Mouse (Mus musculus) liver, embryonic 15.5 days (tissue): Measurements from ENCODE around the gene Ms4a14. TPM values are rescaled to one million over a fixed set of nuclear protein-coding genes. Genes with fewer than 3 reads are reported as not detected.
"Not testable (repeated sequence)": the region's sequence is repeated elsewhere in the genome, so short reads cannot be mapped to it uniquely, and the experiment has no call there.

Experiments
- ATAC-seq: fragments of 200-750 bp; cut with Nextera tagmentation; 2 replicates; pipeline ENCODE4 v1.8.0; 2017; ENCODE audit warnings: moderate number of reproducible peaks, mild to moderate bottlenecking, moderate library complexity; ENCODE audit not compliant: insufficient read depth
- H3K27ac ChIP-seq: fragments of 300-500 bp; sonication (generic); replicated peaks from 2 replicates; pipeline ENCODE4 v1.5.1; 2015; ENCODE audit warnings: mild to moderate bottlenecking, inconsistent platforms
- H3K27me3 ChIP-seq: fragments of 300-500 bp; sonication (generic); 2 replicates; pipeline ENCODE4 v1.6.1; 2015; ENCODE audit warnings: mild to moderate bottlenecking, inconsistent platforms
- H3K36me3 ChIP-seq: fragments of 300-500 bp; sonication (generic); replicated peaks from 2 replicates; pipeline ENCODE4 v1.6.1; 2015; ENCODE audit warnings: moderate library complexity, mild to moderate bottlenecking, inconsistent platforms
- H3K4me1 ChIP-seq: fragments of 300-500 bp; sonication (generic); replicated peaks from 2 replicates; pipeline ENCODE4 v1.6.1; 2015; ENCODE audit warnings: inconsistent platforms
- H3K4me2 ChIP-seq: fragments of 300-500 bp; sonication (generic); 2 replicates; pipeline ENCODE4 v1.6.1; 2015; ENCODE audit warnings: moderate library complexity, mild to moderate bottlenecking, inconsistent platforms
- H3K4me3 ChIP-seq: fragments of 300-500 bp; sonication (generic); replicated peaks from 2 replicates; pipeline ENCODE4 v1.5.1; 2015; ENCODE audit warnings: mild to moderate bottlenecking, inconsistent platforms
- H3K9ac ChIP-seq: fragments of 300-500 bp; sonication (generic); 2 replicates; pipeline ENCODE4 v1.6.1; 2015; ENCODE audit warnings: moderate library complexity, mild to moderate bottlenecking, inconsistent platforms
- H3K9me3 ChIP-seq: fragments of 300-500 bp; sonication (generic); replicated peaks from 2 replicates; pipeline ENCODE4 v1.6.1; 2016; ENCODE audit warnings: inconsistent platforms
- WGBS: fragments of 180-500 bp; shearing (Covaris S2); methylation state at CpG from one replicate; pipeline ENCODE4 v1.1.7; 2015; ENCODE audit warnings: mixed read lengths; ENCODE audit not compliant: insufficient replicate concordance; 5-methylcytosine and 5-hydroxymethylcytosine counted together
- polyA plus RNA-seq: library from polyadenylated mRNA; unstranded; fragments of >200 nt; fragmentation: Nextera tagmentation; extraction: Ambion mirVana; gene quantifications from 2 replicates; pipeline ENCODE4 v1.2.1, GENCODE M21; 2015

Gene Ms4a14
- polyA plus RNA-seq, 1 experiment from 2014 or later = not detected

GRCm38 (mm10) chr19:11262932-11263331, 51.3 kb downstream of the Ms4a14 start:
- not testable (repeated sequence) for H3K9me3 ChIP-seq, ATAC-seq, H3K27me3 ChIP-seq, H3K36me3 ChIP-seq, H3K4me1 ChIP-seq, H3K4me2 ChIP-seq, H3K9ac ChIP-seq, H3K4me3 ChIP-seq, H3K27ac ChIP-seq
- WGBS = 42% methylated on average over 4 of the region's 4 CpGs

GRCm38 (mm10) chr19:11261522-11261921, 52.7 kb downstream of the Ms4a14 start:
- no peaks in the 10 kb centered on the region for H3K4me1 ChIP-seq
- H3K4me3 ChIP-seq = no peak overlapping the region
- no peaks in the 10 kb centered on the region for H3K36me3 ChIP-seq
- H3K27ac ChIP-seq = no peak overlapping the region
- no peak overlapping the region for H3K4me2 ChIP-seq
- H3K27me3 ChIP-seq = no peaks in the 10 kb centered on the region
- ATAC-seq = no peak
- no peak overlapping the region for H3K9ac ChIP-seq
- WGBS = 37% methylated on average over 2 of the region's 2 CpGs
- no peaks in the 10 kb centered on the region for H3K9me3 ChIP-seq

Other genes starting within 250 kb of the Ms4a14 start
- 0.10 and 0.21 TPM in 2 replicates for gene Ms4a8a, start 233.4 kb downstream of the Ms4a14 start, polyA plus RNA-seq
- not detected in 2 replicates for gene 1700017D01Rik, start 183.6 kb downstream of the Ms4a14 start, polyA plus RNA-seq
- gene 1700025F22Rik, start 149.1 kb downstream of the Ms4a14 start, polyA plus RNA-seq = not detected in 2 replicates
- not detected in 2 replicates for gene Ms4a13, start 117.7 kb downstream of the Ms4a14 start, polyA plus RNA-seq
- not detected in 2 replicates for gene Ms4a12, start 82.0 kb downstream of the Ms4a14 start, polyA plus RNA-seq
- not detected in 2 replicates for gene Ms4a1, start 48.2 kb downstream of the Ms4a14 start, polyA plus RNA-seq
- not detected in 2 replicates for gene Ms4a5, start 30.6 kb downstream of the Ms4a14 start, polyA plus RNA-seq
- gene Ms4a7, start 21.7 kb upstream of the Ms4a14 start, polyA plus RNA-seq = 1.4 and 1.7 TPM in 2 replicates
- gene Ms4a4a, start 61.1 kb upstream of the Ms4a14 start, polyA plus RNA-seq = 1.3 and 1.4 TPM in 2 replicates
- 1.5 and 2.5 TPM in 2 replicates for gene Ms4a4c, start 90.3 kb upstream of the Ms4a14 start, polyA plus RNA-seq
- 0.58 and 0.74 TPM in 2 replicates for gene Ms4a4b, start 129.1 kb upstream of the Ms4a14 start, polyA plus RNA-seq
- 8.9 and 10.1 TPM in 2 replicates for gene Ms4a6c, start 154.9 kb upstream of the Ms4a14 start, polyA plus RNA-seq
- 0.10 and 0.46 TPM in 2 replicates for gene Gm8369, start 171.5 kb upstream of the Ms4a14 start, polyA plus RNA-seq
- gene Ms4a6b, start 202.1 kb upstream of the Ms4a14 start, polyA plus RNA-seq = 3.3 and 3.6 TPM in 2 replicates
- gene Ms4a4d, start 222.3 kb upstream of the Ms4a14 start, polyA plus RNA-seq = 0.24 and 0.54 TPM in 2 replicates